Mouse (Mus musculus): ENCODE measurements around the gene Ddx56. TPM values are rescaled to one million over a fixed set of nuclear protein-coding genes. Genes with fewer than 3 reads are reported as not detected.

Gene Ddx56
- polyA plus RNA-seq (2014; fragmentation: Nextera tagmentation; extraction: Ambion mirVana) = 96.3 and 100 TPM in 2 replicates

DNA sequence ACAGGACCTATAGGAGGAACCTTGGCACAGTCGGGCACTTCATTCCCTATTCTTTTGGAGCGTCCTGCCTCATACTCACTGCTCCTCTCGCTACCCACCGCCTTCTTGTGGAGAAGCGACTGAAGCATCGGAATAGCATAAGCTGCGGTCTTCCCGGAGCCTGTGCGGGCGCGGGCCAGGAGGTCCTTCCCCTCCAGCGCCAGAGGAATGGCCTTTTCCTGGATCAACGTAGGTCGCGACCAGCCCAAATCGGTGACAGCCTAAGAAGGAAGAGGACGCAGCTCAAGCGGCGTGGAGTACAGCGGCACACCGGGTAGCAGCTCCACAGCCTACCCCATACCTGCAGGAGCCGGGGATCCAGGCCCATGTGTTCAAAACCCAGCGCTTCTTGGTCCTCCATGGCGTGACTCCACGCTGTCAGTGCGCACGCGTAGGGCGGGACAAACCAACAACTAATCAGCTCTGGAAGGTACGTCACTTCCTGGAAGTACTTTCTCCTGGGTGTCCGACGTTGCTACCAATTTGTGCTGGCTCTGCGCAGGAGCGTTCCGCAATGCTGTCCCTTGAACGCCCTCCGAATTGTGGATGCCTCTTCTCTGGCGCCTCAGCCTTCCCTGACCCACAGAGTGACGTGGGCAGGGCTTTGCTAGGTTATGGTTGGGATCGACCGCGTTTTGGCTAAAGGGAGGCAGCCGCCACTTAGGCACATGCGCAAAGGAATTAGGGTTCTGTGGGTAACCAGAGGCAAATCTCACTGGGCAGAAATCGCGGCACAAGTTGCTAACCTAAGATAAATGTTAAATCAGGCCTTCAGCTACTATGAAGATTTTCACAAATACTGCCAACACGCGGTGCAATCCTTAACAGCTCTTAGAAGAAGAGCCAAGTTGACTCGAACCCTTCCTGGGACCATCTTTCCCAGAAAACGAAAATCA lies at the start of gene Ddx56:
TSS of gene Ddx56 (minus strand) at position 453 of the 935 bp plus-strand sequence.
- 2% methylated on average over 50 of the region's 50 CpGs for WGBS

DNA sequence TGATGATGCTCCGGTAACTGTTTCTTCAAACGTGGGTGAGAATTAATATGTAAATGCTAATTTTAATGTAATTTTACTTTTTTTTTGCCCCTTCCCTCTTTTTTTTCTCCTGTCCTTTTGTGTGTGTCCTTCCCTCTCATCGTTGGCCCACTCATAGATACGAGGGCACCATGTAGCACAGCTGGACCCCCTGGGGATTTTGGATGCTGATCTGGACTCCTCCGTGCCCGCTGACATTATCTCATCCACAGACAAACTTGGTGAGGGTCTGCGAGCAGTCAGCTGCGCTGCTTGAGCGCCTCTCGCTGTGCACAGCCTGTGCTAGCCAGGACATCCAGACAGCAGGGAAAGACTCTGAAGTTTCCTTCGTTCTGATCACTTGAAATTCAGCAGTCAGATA lies 49.2 kb upstream of the Ddx56 start:
- ATAC-seq (ENCODE audit: insufficient number of reproducible peaks, insufficient read depth, low FRiP score, low read depth) = no peak
- Histone ChIP-seq H3K9me3 (ENCODE audit: control insufficient read depth, low read depth, low read length) (no peaks in the 10 kb centered on the region), H3K27ac (ENCODE audit: low read length) (no peak overlapping the region), H3K4me3 (ENCODE audit: low read depth, low read length) (no peak overlapping the region), H3K4me2 (replicated peaks; ENCODE audit: low read depth, low read length) (no peak overlapping the region), H3K27me3 (ENCODE audit: control insufficient read depth, insufficient read depth, low read length) (no peaks in the 10 kb centered on the region), H3K9ac (replicated peaks; ENCODE audit: low read depth, low read length) (no peak overlapping the region), H3K4me1 (ENCODE audit: control insufficient read depth, insufficient read depth, low read length) (no peaks in the 10 kb centered on the region), H3K36me3 (ENCODE audit: control insufficient read depth, insufficient read depth, low read length) (peaks cover 38% of the 10 kb centered on the region)
- WGBS = 90% methylated on average over 11 of the region's 11 CpGs

More for the DNA sequence above, at the start of gene Ddx56:
- Histone ChIP-seq H3K9ac (replicated peaks; ENCODE audit: low read depth, low read length) (peak within 1 kb of the TSS; percentile 89), H3K27ac (ENCODE audit: low read length) (peak within 1 kb of the TSS; percentile 87), H3K4me1 (ENCODE audit: control insufficient read depth, insufficient read depth, low read length) (peaks cover 8% of the 10 kb centered on the region), H3K4me3 (ENCODE audit: low read depth, low read length) (peak within 1 kb of the TSS; percentile 97), H3K36me3 (ENCODE audit: control insufficient read depth, insufficient read depth, low read length) (peaks cover 43% of the 10 kb centered on the region), H3K27me3 (ENCODE audit: control insufficient read depth, insufficient read depth, low read length) (no peaks in the 10 kb centered on the region), H3K9me3 (ENCODE audit: control insufficient read depth, low read depth, low read length) (no peaks in the 10 kb centered on the region), H3K4me2 (replicated peaks; ENCODE audit: low read depth, low read length) (peak within 1 kb of the TSS; percentile 97)
- ATAC-seq (ENCODE audit: insufficient number of reproducible peaks, insufficient read depth, low FRiP score, low read depth) = peak; percentile 96

- Histone ChIP-seq H3K27me3 (ENCODE audit: control insufficient read depth, insufficient read depth, low read length) (no peaks in the 10 kb centered on the region), H3K4me1 (ENCODE audit: control insufficient read depth, insufficient read depth, low read length) (no peaks in the 10 kb centered on the region), H3K9ac (replicated peaks; ENCODE audit: low read depth, low read length) (no peak overlapping the region), H3K4me3 (ENCODE audit: low read depth, low read length) (no peak overlapping the region), H3K4me2 (replicated peaks; ENCODE audit: low read depth, low read length) (no peak overlapping the region), H3K27ac (ENCODE audit: low read length) (no peak overlapping the region), H3K36me3 (ENCODE audit: control insufficient read depth, insufficient read depth, low read length) (peaks cover 37% of the 10 kb centered on the region), H3K9me3 (ENCODE audit: control insufficient read depth, low read depth, low read length) (no peaks in the 10 kb centered on the region)
- WGBS = 78% methylated on average over 7 of the region's 7 CpGs
- no peak for ATAC-seq (ENCODE audit: insufficient number of reproducible peaks, insufficient read depth, low FRiP score, low read depth)
Observed at GRCm38 (mm10) chr11:6313874-6314406, 46.4 kb upstream of the Ddx56 start.

GRCm38 (mm10) chr11:6308181-6308580 lies 40.6 kb upstream of the Ddx56 start:
- H3K4me2 ChIP-seq (replicated peaks; ENCODE audit: low read depth, low read length) = no peak overlapping the region
- H3K27me3 ChIP-seq (ENCODE audit: control insufficient read depth, insufficient read depth, low read length) = no peaks in the 10 kb centered on the region
- H3K27ac ChIP-seq (ENCODE audit: low read length) = no peak overlapping the region
- WGBS = 88% methylated on average over 4 of the region's 4 CpGs
- no peaks in the 10 kb centered on the region for H3K4me1 ChIP-seq (ENCODE audit: control insufficient read depth, insufficient read depth, low read length)
- no peak overlapping the region for H3K9ac ChIP-seq (replicated peaks; ENCODE audit: low read depth, low read length)
- ATAC-seq (ENCODE audit: insufficient number of reproducible peaks, insufficient read depth, low FRiP score, low read depth) = no peak
- no peak overlapping the region for H3K4me3 ChIP-seq (ENCODE audit: low read depth, low read length)
- peaks cover 25% of the 10 kb centered on the region for H3K36me3 ChIP-seq (ENCODE audit: control insufficient read depth, insufficient read depth, low read length)
- no peaks in the 10 kb centered on the region for H3K9me3 ChIP-seq (ENCODE audit: control insufficient read depth, low read depth, low read length)

DNA sequence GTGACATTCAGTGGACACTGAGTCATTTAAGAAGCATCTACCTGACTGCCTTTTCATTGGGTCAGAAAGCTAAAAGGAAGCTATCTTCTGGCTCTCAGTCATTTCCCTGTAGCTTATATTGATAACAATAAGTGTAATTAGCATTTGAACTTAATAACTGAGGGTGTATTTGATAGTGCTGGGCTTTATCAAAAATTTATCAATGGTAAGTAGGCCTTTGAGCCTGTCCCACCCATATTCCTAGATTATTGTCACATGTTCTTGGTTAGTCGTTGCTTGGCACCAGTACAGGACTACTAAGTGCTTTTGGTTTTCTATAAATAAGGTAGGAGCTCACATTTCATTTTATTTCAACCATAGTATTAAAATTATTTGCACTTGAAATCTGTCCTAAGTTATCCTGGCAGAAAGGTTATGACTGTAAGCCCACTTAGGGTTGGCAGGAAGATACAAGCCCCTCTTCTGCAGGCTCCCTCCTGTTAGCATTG lies 38.4 kb upstream of the Ddx56 start:
- H3K4me1 ChIP-seq (ENCODE audit: control insufficient read depth, insufficient read depth, low read length) = no peaks in the 10 kb centered on the region
- 84% methylated on average over 1 of the region's 1 CpGs for WGBS
- no peak overlapping the region for H3K9ac ChIP-seq (replicated peaks; ENCODE audit: low read depth, low read length)
- H3K9me3 ChIP-seq (ENCODE audit: control insufficient read depth, low read depth, low read length) = no peaks in the 10 kb centered on the region
- no peak for ATAC-seq (ENCODE audit: insufficient number of reproducible peaks, insufficient read depth, low FRiP score, low read depth)
- H3K36me3 ChIP-seq (ENCODE audit: control insufficient read depth, insufficient read depth, low read length) = peaks cover 19% of the 10 kb centered on the region
- no peak overlapping the region for H3K4me2 ChIP-seq (replicated peaks; ENCODE audit: low read depth, low read length)
- no peak overlapping the region for H3K4me3 ChIP-seq (ENCODE audit: low read depth, low read length)
- H3K27ac ChIP-seq (ENCODE audit: low read length) = no peak overlapping the region
- no peaks in the 10 kb centered on the region for H3K27me3 ChIP-seq (ENCODE audit: control insufficient read depth, insufficient read depth, low read length)

GRCm38 (mm10) chr11:6302793-6303192 lies 35.2 kb upstream of the Ddx56 start:
- no peak overlapping the region for H3K27ac ChIP-seq (ENCODE audit: low read length)
- WGBS = 83% methylated on average over 2 of the region's 2 CpGs

GRCm38 (mm10) chr11:6299435-6299834 lies 31.9 kb upstream of the Ddx56 start:
- Histone ChIP-seq H3K9ac (replicated peaks; ENCODE audit: low read depth, low read length) (no peak overlapping the region), H3K4me2 (replicated peaks; ENCODE audit: low read depth, low read length) (no peak overlapping the region), H3K9me3 (ENCODE audit: control insufficient read depth, low read depth, low read length) (no peaks in the 10 kb centered on the region), H3K4me1 (ENCODE audit: control insufficient read depth, insufficient read depth, low read length) (no peaks in the 10 kb centered on the region), H3K27me3 (ENCODE audit: control insufficient read depth, insufficient read depth, low read length) (no peaks in the 10 kb centered on the region), H3K36me3 (ENCODE audit: control insufficient read depth, insufficient read depth, low read length) (peaks cover 38% of the 10 kb centered on the region), H3K4me3 (ENCODE audit: low read depth, low read length) (no peak overlapping the region), H3K27ac (ENCODE audit: low read length) (no peak overlapping the region)
- WGBS = 86% methylated on average over 2 of the region's 2 CpGs
- ATAC-seq (ENCODE audit: insufficient number of reproducible peaks, insufficient read depth, low FRiP score, low read depth) = no peak

More at GRCm38 (mm10) chr11:6302793-6303192, 35.2 kb upstream of the Ddx56 start:
- no peak for ATAC-seq (ENCODE audit: insufficient number of reproducible peaks, insufficient read depth, low FRiP score, low read depth)
- H3K27me3 ChIP-seq (ENCODE audit: control insufficient read depth, insufficient read depth, low read length) = no peaks in the 10 kb centered on the region
- H3K9me3 ChIP-seq (ENCODE audit: control insufficient read depth, low read depth, low read length) = no peaks in the 10 kb centered on the region
- no peak overlapping the region for H3K4me3 ChIP-seq (ENCODE audit: low read depth, low read length)
- H3K4me2 ChIP-seq (replicated peaks; ENCODE audit: low read depth, low read length) = no peak overlapping the region
- no peaks in the 10 kb centered on the region for H3K4me1 ChIP-seq (ENCODE audit: control insufficient read depth, insufficient read depth, low read length)
- peaks cover 33% of the 10 kb centered on the region for H3K36me3 ChIP-seq (ENCODE audit: control insufficient read depth, insufficient read depth, low read length)
- no peak overlapping the region for H3K9ac ChIP-seq (replicated peaks; ENCODE audit: low read depth, low read length)

- Histone ChIP-seq H3K4me2 (replicated peaks; ENCODE audit: low read depth, low read length) (no peak overlapping the region), H3K9me3 (ENCODE audit: control insufficient read depth, low read depth, low read length) (no peaks in the 10 kb centered on the region), H3K27ac (ENCODE audit: low read length) (no peak overlapping the region), H3K36me3 (ENCODE audit: control insufficient read depth, insufficient read depth, low read length) (peaks cover 32% of the 10 kb centered on the region), H3K27me3 (ENCODE audit: control insufficient read depth, insufficient read depth, low read length) (no peaks in the 10 kb centered on the region), H3K4me1 (ENCODE audit: control insufficient read depth, insufficient read depth, low read length) (peaks cover 5% of the 10 kb centered on the region; the same call in 1 of the 2 replicates), H3K9ac (replicated peaks; ENCODE audit: low read depth, low read length) (no peak overlapping the region), H3K4me3 (ENCODE audit: low read depth, low read length) (no peak overlapping the region)
- ATAC-seq (ENCODE audit: insufficient number of reproducible peaks, insufficient read depth, low FRiP score, low read depth) = no peak
Observed at GRCm38 (mm10) chr11:6296077-6296476, 28.5 kb upstream of the Ddx56 start.
